Mouse (Mus musculus) forebrain, embryonic 11.5 days (tissue): ENCODE results near the gene Ndufaf8. TPM values are rescaled to one million over a fixed set of nuclear protein-coding genes. Genes with fewer than 3 reads are reported as not detected.

ENCODE experiments used
- ATAC-seq: fragments of 200-750 bp; cut with Nextera tagmentation; replicated peaks from 2 replicates; pipeline ENCODE4 v1.8.0; 2017; ENCODE audit warnings: moderate TSS enrichment; ENCODE audit not compliant: low FRiP score
- DNase-seq: peaks from one replicate; pipeline ENCODE4 v3.0.0-alpha.2; 2017; ENCODE audit warnings: low spot score
- H3K27ac ChIP-seq: fragments of 300-500 bp; sonication (generic); 2 replicates; pipeline ENCODE4 v1.5.1; 2014; ENCODE audit warnings: low read depth, low read length
- H3K27me3 ChIP-seq: fragments of 300-500 bp; sonication (generic); 2 replicates; pipeline ENCODE4 v1.6.1; 2014; ENCODE audit warnings: mild to moderate bottlenecking, low read length, mixed read lengths; ENCODE audit not compliant: control insufficient read depth, insufficient read depth
- H3K36me3 ChIP-seq: fragments of 300-500 bp; sonication (generic); 2 replicates; pipeline ENCODE4 v1.6.1; 2014; ENCODE audit warnings: mild to moderate bottlenecking, low read length, moderate library complexity, mixed read lengths; ENCODE audit not compliant: control insufficient read depth, insufficient read depth
- H3K4me1 ChIP-seq: fragments of 300-500 bp; sonication (generic); replicated peaks from 2 replicates; pipeline ENCODE4 v1.6.1; 2014; ENCODE audit warnings: low read length, mixed read lengths; ENCODE audit not compliant: control insufficient read depth, insufficient read depth
- H3K4me2 ChIP-seq: fragments of 300-500 bp; sonication (generic); 2 replicates; pipeline ENCODE4 v1.6.1; 2014; ENCODE audit warnings: low read depth, mild to moderate bottlenecking, low read length, moderate library complexity, mixed read lengths; ENCODE audit not compliant: severe bottlenecking
- H3K4me3 ChIP-seq: fragments of 300-500 bp; sonication (generic); 2 replicates; pipeline ENCODE4 v1.5.1; 2014; ENCODE audit warnings: low read depth, low read length
- H3K9ac ChIP-seq: fragments of 300-500 bp; sonication (generic); 2 replicates; pipeline ENCODE4 v1.6.1; 2014; ENCODE audit warnings: low read length
- H3K9me3 ChIP-seq: fragments of 300-500 bp; sonication (generic); 2 replicates; pipeline ENCODE4 v1.6.1; 2016; ENCODE audit warnings: low read length, mixed read lengths; ENCODE audit not compliant: control insufficient read depth
- WGBS: fragments of 180-500 bp; shearing (Covaris S2); extraction: QIAGEN DNeasy Blood & Tissue Kit; methylation state at CpG from one replicate; pipeline ENCODE4 v1.1.7; 2014; 5-methylcytosine and 5-hydroxymethylcytosine counted together
- polyA plus RNA-seq: library from polyadenylated mRNA; unstranded; fragments of >200 nt; fragmentation: Nextera tagmentation; extraction: Ambion mirVana; gene quantifications from 2 replicates; pipeline ENCODE4 v1.2.1, GENCODE M21; 2014

Ndufaf8 gene
- polyA plus RNA-seq, 1 experiment from 2014 or later, result 65.2 TPM

DNA sequence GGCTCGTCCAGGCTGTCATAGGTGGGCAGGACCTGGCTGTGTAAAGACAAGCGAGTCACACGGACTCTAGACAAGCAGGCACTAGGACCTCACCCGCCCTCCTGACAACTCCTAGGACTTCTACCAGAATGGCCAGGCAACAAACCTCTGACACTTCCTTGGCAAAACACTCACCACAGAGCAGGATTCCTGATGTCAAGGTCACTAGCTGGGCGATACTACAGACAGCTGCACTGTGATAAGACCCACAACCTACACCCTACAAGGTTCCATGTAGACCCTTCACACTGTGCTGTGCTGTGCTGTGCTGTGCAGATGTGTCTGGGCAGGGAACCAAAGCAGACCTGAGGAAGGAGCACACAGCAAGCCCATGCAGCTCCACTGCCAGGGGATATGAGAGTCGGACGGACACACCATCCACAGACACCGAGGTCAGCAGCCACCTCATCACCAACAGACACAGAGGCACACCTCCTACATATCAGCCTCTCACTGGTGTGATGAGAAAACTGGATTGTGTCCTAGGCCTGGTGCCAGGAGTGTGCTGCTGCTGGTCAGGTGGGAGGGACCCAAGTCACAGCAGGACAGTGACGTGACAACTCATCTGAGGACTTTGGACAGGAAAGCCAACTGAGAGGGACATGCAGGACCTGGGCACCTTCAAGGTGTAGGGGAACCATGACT is 36.3 kb downstream of the Ndufaf8 start:
- DNase-seq, result no peak
- no peak overlapping the region for H3K4me2 ChIP-seq
- H3K4me3 ChIP-seq, result no peak overlapping the region
- H3K4me1 ChIP-seq, result 0 out of 2 replicates have a peak, but pooled peaks cover 2% of the 10 kb centered on the region
- ATAC-seq, result no peak
- no peak overlapping the region for H3K27ac ChIP-seq
- no peaks in the 10 kb centered on the region for H3K27me3 ChIP-seq
- H3K36me3 ChIP-seq, result no peaks in the 10 kb centered on the region; the same call in 1 of the 2 replicates
- H3K9me3 ChIP-seq, result no peaks in the 10 kb centered on the region
- H3K9ac ChIP-seq, result no peak overlapping the region
- 93% methylated on average over 9 of the region's 9 CpGs for WGBS

GRCm38 (mm10) chr11:120136195-120136594 is 37.5 kb downstream of the Ndufaf8 start:
- Histone ChIP-seq H3K4me1 (0 out of 2 replicates have a peak, but pooled peaks cover 2% of the 10 kb centered on the region), H3K36me3 (no peaks in the 10 kb centered on the region; the same call in 1 of the 2 replicates), H3K9me3 (no peaks in the 10 kb centered on the region), H3K9ac (no peak overlapping the region), H3K27me3 (no peaks in the 10 kb centered on the region), H3K4me3 (no peak overlapping the region), H3K27ac (no peak overlapping the region), H3K4me2 (no peak overlapping the region)
- no peak for DNase-seq
- no peak for ATAC-seq
- 86% methylated on average over 8 of the region's 8 CpGs for WGBS

DNA sequence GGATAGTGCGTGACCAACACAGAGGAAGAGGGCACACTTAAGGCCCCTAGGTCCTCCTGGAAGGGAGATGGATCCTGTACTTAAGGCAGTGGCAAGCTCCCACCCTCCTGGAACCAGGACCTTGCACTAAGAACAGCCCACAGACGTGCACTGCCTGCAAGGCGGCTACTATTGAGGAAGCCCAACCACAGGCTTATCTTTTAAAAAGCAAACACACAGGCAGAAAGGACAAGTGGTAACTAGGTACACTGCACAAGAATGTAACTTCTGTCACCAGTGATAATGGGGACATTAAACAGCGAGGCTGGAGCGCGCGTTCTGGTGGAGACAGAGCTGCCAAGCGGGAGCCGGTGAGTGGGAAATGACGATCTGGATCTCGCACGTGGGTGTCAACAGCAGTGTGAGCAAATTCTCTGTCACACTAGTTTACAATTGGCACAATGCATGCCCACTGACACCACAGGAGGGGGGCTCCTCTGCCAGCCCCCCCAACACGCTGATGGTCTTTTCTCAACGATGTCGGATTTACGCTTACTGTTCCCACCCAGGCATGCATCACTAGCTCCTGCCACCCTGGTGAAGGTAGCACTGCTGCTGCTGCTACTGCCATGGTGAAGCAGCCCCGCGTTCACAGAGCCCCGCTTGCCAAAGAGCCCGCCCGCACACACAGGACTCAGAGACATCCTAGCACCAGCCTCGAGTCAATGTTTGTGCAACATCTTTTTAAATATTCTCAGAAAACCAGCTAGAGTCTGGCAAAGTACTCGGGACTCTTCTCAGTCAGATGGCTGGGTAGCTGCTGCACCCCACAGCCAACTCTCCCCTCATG is 38.3 kb downstream of the Ndufaf8 start:
- ATAC-seq, result no peak
- Histone ChIP-seq H3K9me3 (no peaks in the 10 kb centered on the region), H3K4me2 (no peak overlapping the region), H3K27ac (no peak overlapping the region), H3K4me1 (0 out of 2 replicates have a peak, but pooled peaks cover 2% of the 10 kb centered on the region), H3K4me3 (no peak overlapping the region), H3K27me3 (no peaks in the 10 kb centered on the region), H3K9ac (no peak overlapping the region), H3K36me3 (no peaks in the 10 kb centered on the region; the same call in 1 of the 2 replicates)
- DNase-seq, result no peak
- WGBS, result 86% methylated on average over 23 of the region's 23 CpGs

- no peaks in the 10 kb centered on the region; the same call in 1 of the 2 replicates for H3K36me3 ChIP-seq
Observed at GRCm38 (mm10) chr11:120137625-120138004, 38.9 kb downstream of the Ndufaf8 start.

DNA sequence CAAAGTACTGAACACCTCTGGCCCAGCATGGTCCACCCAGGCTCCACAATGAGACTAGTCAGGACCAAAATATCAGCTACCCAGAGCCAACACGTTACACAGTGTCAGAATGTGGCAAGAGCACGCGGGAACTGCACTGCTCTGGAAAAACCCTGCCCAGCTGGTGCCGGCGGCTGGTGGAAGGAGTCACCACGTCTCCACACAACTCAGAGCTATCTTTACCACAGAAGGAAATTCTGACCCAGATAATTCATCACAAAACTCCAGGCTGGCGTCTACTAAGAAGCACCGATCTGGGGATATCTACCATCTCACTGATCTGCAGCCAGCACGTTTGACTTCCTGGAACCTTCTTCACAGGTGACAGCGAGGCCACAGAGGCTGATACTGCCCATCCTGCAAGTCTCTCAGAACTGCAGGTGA is 40.6 kb downstream of the Ndufaf8 start:
- Histone ChIP-seq H3K27me3 (no peaks in the 10 kb centered on the region), H3K4me3 (no peak overlapping the region), H3K9ac (no peak overlapping the region), H3K36me3 (no peaks in the 10 kb centered on the region; the same call in 1 of the 2 replicates), H3K4me2 (no peak overlapping the region), H3K9me3 (no peaks in the 10 kb centered on the region), H3K4me1 (0 out of 2 replicates have a peak, but pooled peaks cover 2% of the 10 kb centered on the region), H3K27ac (no peak overlapping the region)
- no peak for ATAC-seq
- DNase-seq, result no peak
- 92% methylated on average over 10 of the region's 10 CpGs for WGBS

More at GRCm38 (mm10) chr11:120137625-120138004, 38.9 kb downstream of the Ndufaf8 start:
- 0 out of 2 replicates have a peak, but pooled peaks cover 2% of the 10 kb centered on the region for H3K4me1 ChIP-seq
- ATAC-seq (no peak), DNase-seq (no peak)
- H3K4me2 ChIP-seq, result no peak overlapping the region
- no peak overlapping the region for H3K4me3 ChIP-seq
- no peaks in the 10 kb centered on the region for H3K27me3 ChIP-seq
- 67% methylated on average over 5 of the region's 5 CpGs for WGBS
- H3K9me3 ChIP-seq, result no peaks in the 10 kb centered on the region
- H3K9ac ChIP-seq, result no peak overlapping the region
- H3K27ac ChIP-seq, result no peak overlapping the region

DNA sequence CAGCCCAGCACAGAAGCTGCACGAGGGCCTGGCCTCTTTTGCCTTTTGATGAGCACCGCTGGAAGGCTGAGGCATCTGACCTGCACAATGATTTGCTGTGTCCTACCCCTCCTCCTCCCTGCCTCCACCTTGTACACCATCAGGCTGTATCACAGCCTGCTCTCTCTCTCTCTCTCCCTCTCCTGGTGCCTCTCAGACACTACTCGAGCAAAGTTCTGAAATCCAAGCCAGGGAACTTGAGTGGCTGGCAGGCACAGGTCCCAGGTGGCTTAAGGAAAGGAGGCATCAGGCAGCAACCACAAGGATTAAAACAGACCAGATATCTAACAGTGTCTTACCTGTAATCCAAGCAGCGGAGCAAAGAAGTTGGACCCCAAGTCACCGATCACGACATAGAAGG is 41.5 kb downstream of the Ndufaf8 start:
- ATAC-seq, result no peak
- 71% methylated on average over 6 of the region's 6 CpGs for WGBS
- DNase-seq, result no peak
- Histone ChIP-seq H3K36me3 (no peaks in the 10 kb centered on the region; the same call in 1 of the 2 replicates), H3K4me1 (0 out of 2 replicates have a peak, but pooled peaks cover 2% of the 10 kb centered on the region), H3K4me3 (no peak overlapping the region), H3K4me2 (no peak overlapping the region), H3K27me3 (no peaks in the 10 kb centered on the region), H3K27ac (no peak overlapping the region), H3K9me3 (no peaks in the 10 kb centered on the region), H3K9ac (no peak overlapping the region)

DNA sequence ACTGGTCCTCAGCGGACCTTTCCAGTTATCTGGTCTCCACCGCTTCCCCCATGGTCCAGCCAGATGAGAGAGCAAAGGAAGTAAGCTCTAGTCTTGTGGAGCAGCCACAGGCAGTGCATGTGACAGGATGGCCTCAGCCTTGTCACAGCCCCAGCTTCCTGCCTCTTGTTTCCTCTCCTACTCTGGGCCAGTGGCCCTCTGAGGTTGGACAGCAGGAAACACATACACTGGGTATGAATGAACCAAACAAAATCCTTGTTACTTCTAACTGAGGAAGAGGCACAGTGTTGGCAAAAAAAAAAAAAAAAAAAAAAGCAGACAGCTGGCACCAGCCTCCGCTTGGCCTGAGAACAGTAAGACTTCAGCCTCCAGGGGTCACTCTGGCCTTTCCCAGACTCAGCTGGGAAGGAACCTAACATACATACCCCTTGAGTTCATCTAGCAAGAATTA is 43.9 kb downstream of the Ndufaf8 start:
- DNase-seq (no peak), ATAC-seq (no peak)
- Histone ChIP-seq H3K9ac (no peak overlapping the region), H3K27ac (no peak overlapping the region), H3K4me2 (no peak overlapping the region), H3K9me3 (no peaks in the 10 kb centered on the region), H3K4me3 (no peak overlapping the region), H3K36me3 (no peaks in the 10 kb centered on the region; the same call in 1 of the 2 replicates), H3K27me3 (no peaks in the 10 kb centered on the region), H3K4me1 (no peaks in the 10 kb centered on the region)
- 85% methylated on average over 3 of the region's 3 CpGs for WGBS

DNA sequence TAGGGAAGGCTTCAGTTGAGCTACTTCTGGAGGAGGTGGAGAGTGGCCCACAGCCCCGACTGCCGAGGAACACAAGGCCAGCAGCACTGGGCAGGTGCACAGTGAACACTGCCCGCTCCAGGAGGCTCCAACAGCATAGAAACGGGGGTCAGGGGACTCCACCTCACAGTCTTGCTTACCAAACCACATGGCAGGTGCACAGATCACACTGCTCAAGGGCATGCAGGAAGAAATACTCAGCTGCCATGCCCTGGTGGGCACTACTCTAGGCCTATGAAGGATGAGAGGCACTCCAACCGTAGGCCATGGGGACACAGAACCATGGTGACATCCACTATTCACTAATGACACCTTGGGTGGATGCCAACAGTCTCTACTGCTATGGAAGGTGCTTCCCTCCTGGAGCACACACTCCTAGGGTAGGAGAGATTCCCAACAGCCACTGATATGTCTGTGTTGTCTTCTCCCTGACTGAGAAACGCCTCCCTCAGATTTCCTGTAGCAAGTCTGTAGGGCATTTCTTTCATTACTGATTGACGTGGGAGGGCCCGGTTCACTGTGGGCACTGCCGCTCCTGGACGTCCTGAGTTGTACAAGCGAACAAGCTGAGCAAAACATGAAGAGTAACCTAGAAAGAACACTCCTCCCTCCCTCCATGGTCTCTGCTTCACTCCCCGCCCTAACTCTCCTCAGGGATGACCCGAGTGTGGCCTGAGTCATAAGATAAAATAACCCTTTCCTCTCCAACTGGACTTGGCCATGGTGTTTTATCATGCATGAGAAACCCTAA is 45.2 kb downstream of the Ndufaf8 start:
- no peak overlapping the region for H3K27ac ChIP-seq
- no peak overlapping the region for H3K4me3 ChIP-seq
- ATAC-seq (no peak), DNase-seq (no peak)
- H3K27me3 ChIP-seq, result no peaks in the 10 kb centered on the region
- 81% methylated on average over 13 of the region's 13 CpGs for WGBS
- no peaks in the 10 kb centered on the region for H3K9me3 ChIP-seq
- H3K36me3 ChIP-seq, result no peaks in the 10 kb centered on the region; the same call in 1 of the 2 replicates
- H3K4me1 ChIP-seq, result no peaks in the 10 kb centered on the region
- no peak overlapping the region for H3K9ac ChIP-seq
- no peak overlapping the region for H3K4me2 ChIP-seq
